Mouse (Mus musculus): Measurements from ENCODE around the gene Rnf148.

DNA sequence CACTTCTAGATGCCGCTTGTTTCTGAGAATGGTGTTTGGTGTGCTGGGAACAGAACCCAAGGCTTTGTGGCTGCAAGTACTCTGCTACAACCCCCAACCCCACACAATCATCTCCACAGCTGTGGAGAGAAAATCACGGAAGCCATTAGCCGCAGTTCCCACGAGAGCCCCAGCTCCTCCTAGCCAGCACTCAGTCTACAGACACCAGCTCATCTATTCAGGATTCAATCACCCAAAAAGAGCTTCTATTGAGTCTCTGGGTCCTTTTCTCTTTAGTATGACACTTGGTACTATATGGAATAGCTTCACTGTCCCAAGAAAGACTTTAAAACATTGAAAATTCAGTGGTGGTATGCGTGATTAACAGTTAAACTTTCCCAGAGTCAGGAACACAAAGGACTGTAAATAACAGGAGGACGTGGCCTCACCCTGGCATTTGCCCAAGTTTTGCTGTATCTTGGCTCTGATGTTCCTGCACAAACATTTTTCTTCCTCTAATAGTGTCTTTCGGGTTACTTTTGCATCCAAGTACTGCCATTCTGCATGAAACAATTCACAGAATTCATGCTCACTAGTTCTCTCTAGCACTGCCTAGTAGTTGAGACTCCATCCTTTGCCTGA is 7.2 kb downstream of the Rnf148 start:
- TF ChIP-seq CTCF (IDR thresholded peaks at IDR 0.05; ENCODE audit: insufficient read depth, low read depth, low read length) (no peak), POLR2A (IDR thresholded peaks at IDR 0.05; ENCODE audit: insufficient read depth, low read depth, low read length) (no peak)

All from olfactory bulb, adult 2 months (tissue).